Mouse (Mus musculus) Patski (cell line): ENCODE results near the gene Bcl2l15. TPM values are rescaled to one million over a fixed set of nuclear protein-coding genes. Genes with fewer than 3 reads are reported as not detected.

Experiments used
- ATAC-seq: fragments of 100-300 bp; one replicate; pipeline ENCODE4 v1.8.0; 2021
- CTCF ChIA-PET: fragments of 350-600 bp; sonication (Branson Sonifier 250); formaldehyde crosslinking; loops from one replicate; lab custom pipeline; 2022; ENCODE audit warnings: inconsistent platforms; lab: Charles Lee
- POLR2A ChIA-PET: fragments of 350-600 bp; sonication (Branson Sonifier 250); formaldehyde crosslinking; loops from one replicate; lab custom pipeline; 2022; ENCODE audit warnings: antibody characterized with exemption, inconsistent platforms; lab: Charles Lee
- DNase-seq: peaks from one replicate; pipeline ENCODE4 v3.0.0-alpha.2; 2011; ENCODE audit warnings: low read depth, low spot score
- H3K27me3 ChIP-seq: fragments of 371-371 bp; one replicate; pipeline ENCODE4 v1.5.1; 2021
- CTCF ChIP-seq: fragments of 100-300 bp; IDR thresholded peaks from one replicate; pipeline ENCODE4 v1.5.1; 2021
- in situ Hi-C: fragments of 300-500 bp; cut with MboI; formaldehyde crosslinking; loops from 3 replicates; pipeline ENCODE4 v1.11.1; 2018; ENCODE audit warnings: low pct_unique_long_range_greater_than_20kb, mixed read lengths
- polyA plus RNA-seq: library from polyadenylated mRNA; unstranded; gene quantifications from one replicate; pipeline ENCODE4 v1.2.3, GENCODE M21; 2021

The Bcl2l15 gene
- polyA plus RNA-seq, 1 experiment from 2014 or later, result 0.35 TPM

DNA sequence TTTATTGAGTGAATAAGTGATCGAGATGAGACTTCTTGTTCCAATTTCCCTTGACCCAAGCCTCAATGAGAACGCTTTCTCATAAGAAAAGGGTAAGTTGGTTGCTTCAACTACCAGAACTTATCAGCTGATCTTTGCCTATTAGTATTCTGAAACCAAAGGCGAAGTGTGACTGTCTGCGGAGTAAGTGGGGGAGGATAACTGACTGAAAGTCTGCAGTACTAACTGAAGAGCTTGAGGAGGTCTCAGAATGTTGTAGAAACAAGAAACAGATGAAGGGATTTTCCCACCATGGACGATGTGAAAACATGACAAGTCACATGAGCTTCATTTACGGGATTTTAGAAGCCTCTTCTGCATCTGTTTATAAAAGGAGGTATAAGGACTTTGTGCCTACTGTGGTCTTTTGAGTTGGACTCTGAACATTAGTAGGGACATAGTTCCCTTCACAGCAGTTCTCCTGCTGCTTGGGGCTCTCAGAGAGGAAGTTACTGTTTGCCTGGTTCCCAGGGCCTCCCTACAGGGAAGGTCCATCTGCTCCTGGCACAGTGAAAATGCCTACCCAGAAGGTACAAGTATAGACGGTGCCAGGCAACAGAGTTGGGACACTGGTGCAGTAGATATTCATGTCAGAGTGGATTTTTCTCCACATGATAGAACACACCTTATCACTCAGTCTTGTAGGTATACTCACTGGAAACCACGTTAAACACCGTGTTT lies 18.4 kb downstream of the Bcl2l15 start:
- in situ Hi-C loops, result no loop called here
- ATAC-seq, result no peak
- H3K27me3 ChIP-seq, result no peaks in the 10 kb centered on the region
- DNase-seq, result no peak
- CTCF ChIA-PET, result interaction anchor here (1.0 to 3.3 kb wide), 6 partner anchors 9 to 54 kb away, joined by 3 to 22 read pairs (median 6); partner anchors contain the start of gene Bcl2l15
- POLR2A ChIA-PET, result interaction anchor here (1.0 to 1.4 kb wide), 2 partner anchors 9 to 11 kb away, joined by 3 to 4 read pairs; partner anchors contain the start of gene Ptpn22
- TF ChIP-seq CTCF, result no peak

DNA sequence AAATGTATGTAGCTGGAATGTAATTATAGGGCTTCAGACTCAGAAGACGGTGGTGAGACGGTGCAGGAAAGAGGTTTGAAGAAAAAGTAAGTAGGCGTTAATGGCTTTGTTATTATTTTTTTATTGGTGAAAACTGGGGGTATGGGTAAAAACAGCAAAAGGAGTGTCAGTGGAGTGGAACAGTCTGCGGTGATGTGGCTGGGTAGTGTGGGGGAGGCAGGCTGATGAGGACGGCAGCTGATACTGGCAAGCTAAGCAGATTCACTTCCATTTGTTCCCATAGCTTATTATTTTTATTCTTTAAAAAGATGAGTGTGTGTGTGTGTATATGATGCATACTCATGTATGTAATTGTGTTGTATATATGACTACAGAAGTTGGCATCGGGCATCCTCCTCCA lies 19.1 kb downstream of the Bcl2l15 start:
- TF ChIP-seq CTCF, result no peak
- ChIA-PET POLR2A (interaction anchor here (1.0 kb wide), 1 partner anchor 11 kb away, joined by 3 read pairs; no protein-coding TSS in a partner anchor), CTCF (interaction anchor here (1.0 to 3.3 kb wide), 10 partner anchors 9 to 151 kb away, joined by 3 to 22 read pairs (median 5); no protein-coding TSS in a partner anchor)
- ATAC-seq (no peak), DNase-seq (no peak)
- in situ Hi-C loops, result no loop called here
- no peaks in the 10 kb centered on the region for H3K27me3 ChIP-seq

DNA sequence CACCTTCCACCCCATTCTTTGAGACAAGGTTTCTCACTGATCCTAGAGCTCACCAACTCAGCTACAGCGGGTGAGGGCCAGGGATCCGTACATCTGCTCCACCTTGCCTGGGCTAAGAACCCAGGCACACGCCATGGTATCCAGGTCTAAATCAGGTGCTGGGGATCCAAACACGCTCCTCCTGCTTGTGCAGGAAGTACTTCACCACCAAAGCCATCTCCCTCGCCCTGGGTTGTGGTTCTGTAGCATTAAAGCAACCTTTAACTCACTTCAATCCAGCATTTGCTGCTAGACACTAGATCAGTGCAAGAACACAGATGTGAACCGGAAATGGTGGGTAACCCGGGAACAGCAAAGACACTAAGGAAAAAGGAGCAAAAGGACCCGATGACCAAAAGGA lies 19.5 kb downstream of the Bcl2l15 start:
- no peak for DNase-seq
- CTCF ChIA-PET, result interaction anchor here (0.9 to 3.3 kb wide), 13 partner anchors 10 to 151 kb away, joined by 3 to 22 read pairs (median 5); partner anchors contain the start of genes Bcl2l15 and Rsbn1
- ATAC-seq, result no peak
- no peak for TF ChIP-seq CTCF
- no peaks in the 10 kb centered on the region for H3K27me3 ChIP-seq
- POLR2A ChIA-PET, result no interaction called here
- in situ Hi-C loops, result no loop called here

DNA sequence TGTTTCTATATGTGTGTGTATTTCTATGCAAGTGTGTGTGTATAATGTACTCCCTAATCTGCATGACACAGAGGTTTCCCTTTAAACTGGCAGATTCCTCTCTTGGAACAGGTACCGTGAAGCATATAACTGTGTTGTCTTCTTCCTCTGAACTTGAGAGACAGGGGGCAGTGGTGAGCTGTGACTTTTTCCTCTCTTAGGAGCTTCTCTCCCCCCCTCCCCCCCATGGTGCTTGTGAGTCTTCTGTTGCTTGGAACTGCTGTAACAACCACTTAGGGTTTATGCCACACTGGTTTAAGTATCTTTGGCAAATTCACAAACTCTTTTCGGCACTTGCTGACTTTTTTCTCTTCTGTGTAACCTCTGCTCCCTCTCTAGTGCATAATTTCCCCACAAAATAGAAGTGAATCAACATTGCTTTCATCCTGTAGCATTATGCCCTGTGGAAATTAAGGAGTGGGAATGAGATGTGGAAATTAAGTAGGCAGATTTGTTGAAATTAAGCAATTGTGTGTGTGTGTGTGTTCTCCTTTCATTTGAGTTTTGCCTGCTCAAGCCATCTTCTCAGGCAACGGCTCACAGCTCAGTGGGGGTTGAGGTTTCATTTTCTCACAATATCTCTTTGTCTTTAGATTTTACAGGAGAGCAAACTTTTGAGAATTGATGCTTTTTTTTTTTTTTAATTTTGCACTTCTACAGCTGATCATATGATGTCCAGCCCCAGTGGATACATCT lies 20.3 kb downstream of the Bcl2l15 start:
- peak; percentile 79 for TF ChIP-seq CTCF
- no peak for DNase-seq
- H3K27me3 ChIP-seq, result no peaks in the 10 kb centered on the region
- ATAC-seq, result peak; percentile 47
- in situ Hi-C loops, result no loop called here
- ChIA-PET CTCF (interaction anchor here (0.8 to 3.3 kb wide), 19 partner anchors 9 to 150 kb away, joined by 3 to 22 read pairs (median 5); partner anchors contain the start of genes Bcl2l15 and Rsbn1), POLR2A (no interaction called here)

DNA sequence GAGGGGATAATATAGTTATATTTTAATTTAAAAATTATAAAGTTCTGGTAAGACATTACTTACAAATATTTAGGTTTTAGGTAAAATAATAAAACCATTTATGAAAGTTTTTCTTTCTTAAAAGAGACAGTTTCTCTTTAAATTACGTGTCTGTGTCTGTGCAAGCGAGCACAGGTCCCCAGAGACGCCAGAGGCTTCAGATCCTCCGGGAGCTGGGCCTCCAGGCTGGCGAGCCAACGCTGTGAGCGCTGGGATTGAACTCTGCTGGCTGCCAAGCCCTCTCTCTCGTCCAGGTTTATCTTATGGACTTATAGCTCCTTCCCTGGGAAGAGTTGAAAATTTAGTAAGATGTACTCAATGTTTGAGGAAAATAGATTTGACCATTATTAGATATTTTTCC lies 21.4 kb downstream of the Bcl2l15 start:
- POLR2A ChIA-PET, result no interaction called here
- CTCF ChIA-PET, result interaction anchor here (1.3 to 3.3 kb wide), 6 partner anchors 8 to 60 kb away, joined by 3 to 22 read pairs (median 4); partner anchors contain the start of gene Rsbn1
- ATAC-seq (no peak), DNase-seq (no peak)
- no peak for TF ChIP-seq CTCF
- H3K27me3 ChIP-seq, result no peaks in the 10 kb centered on the region
- in situ Hi-C loops, result no loop called here

DNA sequence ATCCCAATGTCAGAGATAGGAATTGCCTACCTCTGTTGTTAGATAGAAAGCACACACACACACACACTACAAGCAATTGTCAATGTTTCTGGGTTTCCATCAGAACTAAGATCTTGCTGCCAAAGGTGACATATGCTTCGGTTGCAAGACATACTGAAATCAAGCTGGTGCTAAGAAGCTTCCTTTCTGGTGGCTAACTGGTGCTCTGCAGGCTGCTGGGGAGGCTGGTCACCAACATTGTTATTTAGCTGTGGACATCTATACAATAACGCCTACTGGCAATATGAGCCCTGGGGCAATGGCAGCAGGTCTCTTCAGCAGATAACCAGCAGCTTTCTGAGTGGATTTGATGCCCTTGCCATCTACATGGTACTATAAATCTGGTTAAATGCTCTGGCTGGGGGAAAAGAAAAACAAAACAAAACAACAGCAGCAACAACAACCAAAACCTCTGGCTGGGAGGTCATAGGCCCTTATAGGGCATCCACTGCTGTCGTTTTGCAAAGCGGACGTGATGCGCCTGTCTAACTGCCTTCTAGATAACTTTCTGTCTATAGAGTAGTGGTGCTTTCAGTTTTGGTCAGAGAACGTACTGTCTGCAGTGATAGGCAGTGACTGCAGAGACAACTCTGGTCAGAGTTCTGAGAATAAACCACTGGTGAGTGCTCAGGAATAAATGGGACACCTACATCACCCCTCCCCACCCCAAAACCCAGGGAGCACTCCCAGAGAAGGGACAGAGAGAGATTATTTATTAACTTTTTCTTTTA lies 24.8 kb downstream of the Bcl2l15 start:
- POLR2A ChIA-PET, result no interaction called here
- in situ Hi-C loops, result no loop called here
- no peak for TF ChIP-seq CTCF
- no peak for ATAC-seq
- CTCF ChIA-PET, result interaction anchor here (1.5 kb wide), 1 partner anchor 17 kb away, joined by 3 read pairs; no protein-coding TSS in a partner anchor
- no peak for DNase-seq
- no peaks in the 10 kb centered on the region for H3K27me3 ChIP-seq

DNA sequence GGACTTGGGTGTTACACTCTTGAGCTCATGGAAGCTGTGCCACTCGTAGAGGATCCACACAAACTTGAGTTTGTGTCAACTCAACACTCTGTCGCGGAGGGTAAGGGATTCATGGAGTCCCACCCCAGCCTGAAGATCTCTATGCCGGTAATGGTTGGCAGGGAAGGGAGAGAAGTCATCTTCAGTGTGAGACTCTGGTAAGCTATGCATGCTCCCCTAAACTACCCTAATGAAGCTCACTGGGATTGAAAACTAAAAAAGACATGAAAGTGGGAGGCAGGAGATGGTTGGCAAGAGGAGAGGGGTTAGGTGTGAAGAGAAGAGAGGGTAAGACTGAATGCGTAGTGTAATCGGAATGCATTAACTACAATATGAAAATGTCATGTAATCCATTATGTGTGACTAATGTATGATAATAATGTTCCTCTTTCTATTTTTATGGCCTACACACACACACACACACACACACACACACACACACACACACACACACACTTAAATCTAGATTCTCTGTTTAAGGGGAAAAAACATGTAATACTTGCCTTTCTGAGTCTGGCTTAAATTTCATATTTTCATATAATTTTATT lies 25.7 kb downstream of the Bcl2l15 start:
- DNase-seq, result no peak
- no peak for ATAC-seq
- no peak for TF ChIP-seq CTCF

DNA sequence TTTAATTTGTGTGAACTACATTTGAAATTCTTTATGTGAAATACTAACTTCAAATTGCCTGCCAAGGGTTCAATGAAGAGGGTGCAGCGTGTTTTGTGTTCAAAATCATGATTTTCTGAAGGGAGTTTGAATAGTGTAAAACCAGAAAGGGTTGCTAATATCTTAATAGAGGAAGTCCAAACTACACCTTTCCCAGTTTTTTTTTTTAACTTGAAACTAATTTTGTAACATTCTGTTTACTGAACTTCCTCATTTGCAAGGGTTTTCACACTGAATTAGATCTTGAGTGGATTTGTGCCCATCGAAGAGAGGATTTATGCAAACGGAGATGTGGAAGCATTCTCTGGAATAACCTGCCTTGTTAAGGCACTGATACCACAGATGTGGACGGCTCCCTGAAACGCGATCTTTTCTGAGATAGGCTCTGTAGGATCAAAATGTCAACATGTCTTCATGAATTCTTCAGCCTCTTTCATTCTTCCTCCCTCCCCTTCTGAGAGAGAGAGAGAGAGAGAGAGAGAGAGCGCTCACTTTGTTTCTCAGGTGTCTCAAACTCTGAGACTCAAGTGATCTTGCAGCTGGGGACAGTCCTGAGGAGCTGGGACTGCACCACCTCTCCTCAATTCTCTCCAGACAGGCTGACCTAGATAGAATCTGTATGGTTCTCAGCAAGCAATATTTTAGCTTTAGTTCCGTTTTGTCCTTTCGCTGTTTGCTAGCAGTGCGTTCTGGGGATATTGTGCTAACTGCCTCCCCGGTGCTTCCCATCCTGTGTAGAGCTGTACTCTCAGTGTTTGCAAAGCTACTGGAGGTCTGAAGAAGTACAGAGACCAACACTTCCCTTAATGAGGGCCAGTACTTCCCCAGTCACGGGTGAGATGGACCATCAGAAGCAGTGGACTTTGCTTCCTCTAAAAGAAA lies 26.7 kb downstream of the Bcl2l15 start, which contains the start of gene Ptpn22:
TSS of gene Ptpn22 (plus strand) at position 915 of the 921 bp plus-strand sequence.
- no peaks in the 10 kb centered on the region for H3K27me3 ChIP-seq
- DNase-seq (no peak), ATAC-seq (no peak)
- ChIA-PET CTCF (interaction anchor here (0.9 to 4.1 kb wide), 6 partner anchors 16 to 59 kb away, joined by 3 to 15 read pairs (median 5); no protein-coding TSS in a partner anchor), POLR2A (interaction anchor here (0.6 to 1.0 kb wide), 4 partner anchors 9 to 106 kb away, joined by 3 to 4 read pairs (median 4); no protein-coding TSS in a partner anchor)
- TF ChIP-seq CTCF, result no peak
- in situ Hi-C loops, result no loop called here

More for the DNA sequence above, 25.7 kb downstream of the Bcl2l15 start:
- H3K27me3 ChIP-seq, result no peaks in the 10 kb centered on the region
- POLR2A ChIA-PET, result no interaction called here
- CTCF ChIA-PET, result interaction anchor here (1.5 kb wide), 1 partner anchor 16 kb away, joined by 3 read pairs; no protein-coding TSS in a partner anchor
- in situ Hi-C loops, result no loop called here
